In the genomic region with DNA sequence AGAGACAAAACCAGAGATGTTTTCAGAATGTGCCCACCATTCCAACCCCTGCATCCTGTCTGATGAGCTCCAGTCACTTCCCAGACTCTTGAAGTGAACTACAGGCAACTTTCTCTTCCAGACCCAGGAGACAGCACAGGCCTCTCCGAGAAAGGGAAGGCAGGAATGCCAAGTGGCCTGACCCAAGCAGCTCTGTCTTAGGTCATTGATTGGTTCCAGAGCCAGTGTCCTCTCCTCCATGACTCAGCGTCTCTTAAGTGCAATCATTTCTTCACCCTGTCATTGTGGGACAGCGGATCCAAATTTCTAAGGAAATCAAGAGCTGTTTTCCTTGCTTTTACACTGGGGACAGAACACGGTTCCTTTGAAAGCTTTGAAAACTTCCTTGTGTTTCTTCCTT, we compare ENCODE assay signal across 21 mouse cellular contexts.
DNase-seq lines count a peak whose midpoint lies in the region; ATAC-seq and TF ChIP-seq lines count a peak whose summit lies in the region.
"Had no signal": no experiment of that assay in that cellular context is flagged by ENCODE, and none has a peak within 500 bp of the region (broad histone marks: within the 10 kb centered on the region; RNA-seq: fewer than 3 reads in every experiment).

No protein-coding gene starts in this region.

- 0 out of 2 replicates have a peak overlapping the region, but pooled peaks have one; percentile 4 for H3K27ac ChIP-seq in lung, postnatal 0 days (ENCODE audit: low read length)
- peak overlapping the region; percentile 66; the same call in 1 of the 2 replicates for H3K27ac ChIP-seq in intestine, embryonic 16.5 days (ENCODE audit: low read length)
- H3K27ac ChIP-seq in neural tube, embryonic 15.5 days (replicated peaks) = no peak overlapping the region
- H3K27ac ChIP-seq: hindbrain, embryonic 13.5 days had no signal

- no peaks in the 10 kb centered on the region for H3K9me3 ChIP-seq in lung, postnatal 0 days (ENCODE audit: low read length)
- H3K9me3 ChIP-seq in intestine, embryonic 16.5 days (ENCODE audit: control insufficient read depth, low read length) = no peaks in the 10 kb centered on the region
- H3K9me3 ChIP-seq in neural tube, embryonic 15.5 days (replicated peaks) = no peaks in the 10 kb centered on the region
- H3K9me3 ChIP-seq: G1E; heart, embryonic 12.5 days; hindbrain, embryonic 13.5 days had no signal

- no peaks in the 10 kb centered on the region; the same call in 1 of the 2 replicates for H3K4me1 ChIP-seq in lung, postnatal 0 days (ENCODE audit: insufficient read depth, low read depth, low read length)
- peaks cover 9% of the 10 kb centered on the region; the same call in 1 of the 2 replicates for H3K4me1 ChIP-seq in intestine, embryonic 16.5 days (ENCODE audit: control insufficient read depth, insufficient read depth, low read length)
- no peaks in the 10 kb centered on the region for H3K4me1 ChIP-seq in neural tube, embryonic 15.5 days
- H3K4me1 ChIP-seq: hindbrain, embryonic 13.5 days had no signal

- H3K9ac ChIP-seq in lung, postnatal 0 days (replicated peaks; ENCODE audit: low read depth) = no peak overlapping the region
- no peak overlapping the region for H3K9ac ChIP-seq in intestine, embryonic 16.5 days (ENCODE audit: low read depth, low read length)
- no peak overlapping the region for H3K9ac ChIP-seq in neural tube, embryonic 15.5 days (replicated peaks)
- H3K9ac ChIP-seq: heart, embryonic 12.5 days; hindbrain, embryonic 13.5 days had no signal

- TF ChIP-seq CTCF in lung, postnatal 0 days (IDR thresholded peaks at IDR 0.05) = no peak

- H3K36me3 ChIP-seq in lung, postnatal 0 days (ENCODE audit: insufficient read depth, low read length) = no peaks in the 10 kb centered on the region
- H3K36me3 ChIP-seq in intestine, embryonic 16.5 days (ENCODE audit: control insufficient read depth, insufficient read depth, low read length) = no peaks in the 10 kb centered on the region
- no peaks in the 10 kb centered on the region for H3K36me3 ChIP-seq in neural tube, embryonic 15.5 days
- H3K36me3 ChIP-seq: G1E; heart, embryonic 12.5 days; hindbrain, embryonic 13.5 days had no signal

- ATAC-seq in lung, postnatal 0 days = no peak; the same call in 1 of the 2 replicates
- no peak for ATAC-seq in intestine, embryonic 16.5 days
- ATAC-seq in neural tube, embryonic 15.5 days (ENCODE audit: low FRiP score) = no peak

- peak; percentile 51 to 61 for DNase-seq in heart, adult 9 months (ENCODE audit: low spot score in 2 of 2)
- DNase-seq in heart, adult 8-10 months (ENCODE audit: low spot score) = no peak
- DNase-seq in lung, postnatal 0 days (ENCODE audit: low spot score) = peak; percentile 12
- DNase-seq in lung, postnatal 25 days (ENCODE audit: low spot score) = no peak
- DNase-seq in layer of hippocampus, postnatal 10 days (ENCODE audit: low spot score in 2 of 2) = no peak
- DNase-seq: adrenal gland, adult 8-10 months; cerebellum, adult 2 months; kidney, adult 2 months; kidney, postnatal 25 days; lung, postnatal 36 days; right cerebral cortex, adult 18-20 months; spleen, adult 18-20 months; thymus, postnatal 4 days had no signal

- H3K4me2 ChIP-seq in lung, postnatal 0 days (replicated peaks; ENCODE audit: low read depth, low read length) = no peak overlapping the region
- no peak overlapping the region for H3K4me2 ChIP-seq in intestine, embryonic 16.5 days (ENCODE audit: low read depth, low read length)
- no peak overlapping the region for H3K4me2 ChIP-seq in neural tube, embryonic 15.5 days
- H3K4me2 ChIP-seq: heart, embryonic 12.5 days; hindbrain, embryonic 13.5 days; liver, embryonic 11.5 days; midbrain, embryonic 11.5 days had no signal

- H3K4me3 ChIP-seq in lung, postnatal 0 days (ENCODE audit: low read depth, low read length) = no peak overlapping the region
- H3K4me3 ChIP-seq in intestine, embryonic 16.5 days (ENCODE audit: low read length) = no peak overlapping the region
- no peak overlapping the region for H3K4me3 ChIP-seq in neural tube, embryonic 15.5 days (replicated peaks)
- H3K4me3 ChIP-seq: heart, embryonic 12.5 days; hindbrain, embryonic 13.5 days; myocyte had no signal

- no peaks in the 10 kb centered on the region for H3K27me3 ChIP-seq in lung, postnatal 0 days (replicated peaks; ENCODE audit: insufficient read depth, low read length)
- H3K27me3 ChIP-seq in intestine, embryonic 16.5 days (replicated peaks; ENCODE audit: control insufficient read depth, insufficient read depth, low read length) = no peaks in the 10 kb centered on the region
- no peaks in the 10 kb centered on the region for H3K27me3 ChIP-seq in neural tube, embryonic 15.5 days (replicated peaks)
- H3K27me3 ChIP-seq: heart, embryonic 12.5 days; hindbrain, embryonic 13.5 days had no signal

- WGBS in lung, postnatal 0 days = 56% methylated on average over 4 of the region's 4 CpGs
- WGBS in intestine, embryonic 16.5 days = 42% methylated on average over 4 of the region's 4 CpGs
- 51% methylated on average over 4 of the region's 4 CpGs for WGBS in neural tube, embryonic 15.5 days

- TF ChIP-seq EP300 in lung, postnatal 0 days (IDR thresholded peaks at IDR 0.05) = no peak

Comparison
In these comparisons a context has a peak if more than half of its experiments do, and no peak if none do; other contexts are left out.
1. DNase-seq: peak in heart, adult 9 months (2 of 2) and lung, postnatal 0 days (single experiment); none in heart, adult 8-10 months (single experiment), lung, postnatal 25 days (single experiment) and layer of hippocampus, postnatal 10 days (0 of 2).